Mouse (Mus musculus) olfactory bulb, adult 2 months (tissue): ENCODE measurements around the gene Olig1.

Experiments
- CTCF ChIP-seq: fragments of 200-500 bp; IDR thresholded peaks from 2 replicates; pipeline ENCODE4 v1.5.1; 2012; ENCODE audit warnings: low read depth, mild to moderate bottlenecking, low read length, moderate library complexity; ENCODE audit not compliant: insufficient read depth
- POLR2A ChIP-seq: fragments of 200-500 bp; IDR thresholded peaks from 2 replicates; pipeline ENCODE4 v1.6.1; 2012; ENCODE audit warnings: mild to moderate bottlenecking, low read depth, low read length, moderate library complexity; ENCODE audit not compliant: insufficient read depth

- no peak for TF ChIP-seq CTCF
- TF ChIP-seq POLR2A, result no peak
Observed at GRCm38 (mm10) chr16:91232470-91233240, 36.9 kb upstream of the Olig1 start.
